Mouse (Mus musculus) fibroblast of lung, adult 2 months (primary cell): ENCODE measurements at regions not wholly inside any gene's neighbourhood (a gene's known extent, or its start where the extent isn't known, plus 50 kb on each side); places are given as distances from the start of the nearest gene placed in this dataset.

Source experiments
- DNase-seq: peaks from one replicate; pipeline ENCODE4 v3.0.0-alpha.2; 2011; ENCODE audit warnings: low read depth

GRCm38 (mm10) chr9:120723026-120723425 is 151.8 kb downstream of the Rpl14 start:
- no peak for DNase-seq

GRCm38 (mm10) chr9:120731952-120732622 is 160.8 kb downstream of the Rpl14 start:
- DNase-seq: no peak

GRCm38 (mm10) chr9:120732650-120733293 is 161.5 kb downstream of the Rpl14 start:
- DNase-seq: no peak

- no peak for DNase-seq
These were observed 162.6 kb downstream of the Rpl14 start for GRCm38 (mm10) chr9:120733681-120734465.

GRCm38 (mm10) chr9:120735217-120735616 is 164.0 kb downstream of the Rpl14 start:
- DNase-seq: no peak

GRCm38 (mm10) chr9:120737956-120738355 is 166.7 kb downstream of the Rpl14 start:
- DNase-seq: peak; percentile 61

GRCm38 (mm10) chr9:120739199-120739952 is 168.1 kb downstream of the Rpl14 start:
- DNase-seq: peak; percentile 99

DNA sequence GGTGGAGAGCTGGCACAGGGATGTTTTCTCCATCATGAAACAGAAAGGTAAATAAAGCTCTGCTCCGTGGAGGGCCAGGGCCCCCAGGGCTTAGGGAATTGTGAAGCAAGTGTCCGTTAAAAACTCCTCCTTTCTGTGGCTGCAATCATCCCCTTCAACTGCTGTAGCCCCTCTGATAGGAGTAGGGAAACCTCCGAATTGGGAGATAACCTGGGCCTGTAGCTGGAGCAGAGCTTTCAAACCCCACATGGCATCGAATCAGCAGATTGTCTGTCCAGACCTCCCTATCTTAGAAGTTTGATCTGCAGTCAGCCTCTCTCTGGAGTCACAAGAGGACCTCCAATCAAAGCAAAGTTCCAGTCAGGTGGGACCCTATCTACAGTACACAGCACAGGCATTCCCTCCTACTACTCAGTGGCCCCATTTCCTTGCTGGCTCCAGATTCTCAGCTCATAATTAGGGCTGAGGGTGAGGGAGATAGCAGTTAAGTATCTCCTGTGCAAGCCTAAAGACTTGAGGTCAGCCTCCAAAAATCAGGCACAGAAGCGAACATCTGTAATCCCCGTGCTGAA is 168.8 kb downstream of the Rpl14 start:
- DNase-seq: no peak

DNA sequence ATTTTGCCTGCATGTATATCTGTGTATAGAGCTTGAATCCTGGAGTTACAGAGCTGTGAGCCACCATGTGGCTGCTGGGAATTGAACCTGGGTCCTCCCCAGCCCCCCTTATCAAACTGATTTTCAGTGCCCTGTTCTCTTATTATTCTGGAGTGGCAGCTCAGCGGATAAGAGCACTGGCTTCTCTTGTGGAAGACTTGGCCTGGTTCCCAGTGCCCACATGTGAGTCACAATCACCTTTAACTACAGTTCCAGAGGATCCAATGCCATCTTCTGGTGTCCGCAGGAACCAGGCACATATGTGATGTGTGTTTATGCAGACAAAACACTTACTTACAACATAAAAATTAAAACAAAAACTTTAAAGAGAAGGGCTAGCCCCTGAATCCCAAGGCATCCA is 170.3 kb downstream of the Rpl14 start:
- no peak for DNase-seq

- no peak for DNase-seq
These were observed 172.2 kb downstream of the Rpl14 start for GRCm38 (mm10) chr9:120743455-120743854.

DNA sequence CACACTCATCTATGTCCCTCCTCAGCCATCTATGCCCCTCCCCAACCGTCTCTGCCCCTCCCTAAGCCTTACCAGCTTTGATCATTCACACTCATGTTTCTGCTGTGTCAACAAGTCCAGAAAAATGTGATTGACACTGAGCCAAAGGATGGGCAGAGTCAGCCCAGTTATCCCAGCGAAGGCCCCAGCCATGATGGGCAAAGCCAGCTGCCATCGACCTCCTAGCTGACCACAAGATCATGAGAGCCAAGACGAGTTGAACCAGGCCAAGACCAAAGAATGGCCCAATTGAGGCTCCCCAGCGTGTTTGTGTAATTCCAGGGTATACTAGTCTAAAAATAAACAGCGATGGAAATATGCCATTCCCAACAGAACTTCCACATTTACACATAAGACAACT is 174.4 kb downstream of the Rpl14 start:
- no peak for DNase-seq

DNA sequence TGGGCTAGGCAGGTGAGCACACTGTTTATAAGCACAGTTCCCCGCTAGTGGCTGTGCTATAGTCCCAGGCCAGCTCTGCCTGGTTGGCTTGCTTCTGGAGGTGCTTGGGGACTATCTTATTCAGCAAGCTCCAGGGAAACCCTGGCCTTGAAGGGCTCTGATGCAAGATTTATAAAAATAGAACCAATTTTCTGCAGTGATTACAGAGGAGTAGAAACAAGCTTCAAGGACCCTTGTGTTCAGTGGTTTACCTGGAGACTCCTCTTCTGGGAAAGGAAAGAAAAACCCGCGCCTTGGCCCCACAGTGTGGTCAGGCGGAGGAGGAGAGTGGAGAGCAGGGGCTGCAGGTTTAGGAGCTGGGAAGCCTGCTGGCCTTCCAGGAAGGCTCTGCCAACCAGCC is 178.2 kb upstream of the Ctnnb1 start:
- no peak for DNase-seq

DNA sequence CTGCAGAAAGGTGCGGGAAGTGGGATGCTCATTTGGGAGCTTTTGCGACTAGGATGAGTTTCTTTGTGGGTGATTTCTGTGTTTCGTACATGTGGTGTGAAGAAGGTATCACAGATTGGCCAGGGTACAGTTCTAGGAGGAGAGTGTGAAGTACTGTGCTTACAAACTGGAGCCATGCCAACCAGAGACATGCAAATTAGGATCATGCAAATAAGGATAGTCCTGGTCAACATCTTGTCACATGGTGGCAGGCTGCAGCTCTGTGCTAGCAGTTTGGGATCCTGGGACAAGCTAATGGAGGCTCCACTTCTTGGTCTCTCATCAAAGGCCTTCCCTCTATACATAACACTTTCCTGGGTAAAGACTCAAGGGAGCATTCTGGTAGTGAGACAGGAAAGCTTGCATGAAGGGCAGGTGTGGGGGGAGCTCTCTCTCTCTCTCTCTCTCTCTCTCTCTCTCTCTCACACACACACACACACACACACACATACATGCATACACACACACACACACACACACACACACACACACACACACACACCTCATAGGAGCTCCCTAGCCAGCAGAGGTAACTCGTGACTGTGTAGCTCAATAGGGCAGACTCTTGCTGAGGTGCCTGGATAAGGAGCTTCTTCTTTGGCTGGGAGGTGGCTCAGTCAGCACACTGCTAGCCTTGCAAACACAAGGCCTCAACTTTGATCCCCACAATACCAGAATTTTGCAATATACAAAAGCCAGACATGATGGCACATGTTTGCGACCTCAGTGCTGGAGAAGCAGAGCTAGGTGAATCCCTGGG is 177.1 kb upstream of the Ctnnb1 start:
- no peak for DNase-seq

DNA sequence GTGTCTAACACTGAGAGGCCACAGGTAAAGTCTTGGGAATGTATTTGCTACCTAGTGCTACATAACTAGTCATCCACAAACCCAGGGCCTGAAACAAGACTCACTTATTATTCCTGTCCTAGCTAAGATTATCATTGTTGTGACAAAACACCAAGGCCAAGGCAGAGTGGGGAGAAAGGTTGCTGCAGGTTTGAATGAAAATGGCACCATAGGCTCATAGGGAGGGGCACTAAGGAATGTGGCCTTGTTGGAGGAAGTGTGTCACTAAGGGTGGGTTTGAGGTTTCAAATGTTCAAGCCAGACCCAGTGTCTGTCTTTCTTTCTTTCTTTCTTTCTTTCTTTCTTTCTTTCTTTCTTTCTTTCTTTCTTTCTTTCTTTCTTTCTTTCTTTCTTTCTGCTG is 174.9 kb upstream of the Ctnnb1 start:
- DNase-seq: no peak

- no peak for DNase-seq
These were observed 173.5 kb upstream of the Ctnnb1 start for GRCm38 (mm10) chr9:120755486-120755885.

DNA sequence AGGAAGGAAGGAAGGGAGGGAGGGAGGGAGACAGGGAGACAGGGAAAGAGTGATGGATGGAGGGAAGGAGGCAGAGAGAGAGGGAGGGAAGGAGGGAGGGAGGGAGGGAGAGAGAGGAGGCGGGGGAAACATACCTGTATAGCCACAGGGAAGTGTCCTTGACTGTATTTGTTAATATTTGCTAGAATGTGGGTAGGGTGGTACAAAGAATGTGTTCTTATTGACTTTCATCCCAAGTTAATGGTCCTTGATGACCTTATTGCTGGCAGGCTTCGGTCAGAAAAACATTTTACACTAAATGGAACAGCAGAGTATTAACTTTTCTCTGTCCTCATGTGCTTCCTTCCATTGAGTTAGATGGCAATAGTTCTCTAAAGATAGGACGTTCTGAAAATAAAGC is 171.0 kb upstream of the Ctnnb1 start:
- DNase-seq: no peak

GRCm38 (mm10) chr9:120758632-120759031 is 170.4 kb upstream of the Ctnnb1 start:
- DNase-seq: no peak

DNA sequence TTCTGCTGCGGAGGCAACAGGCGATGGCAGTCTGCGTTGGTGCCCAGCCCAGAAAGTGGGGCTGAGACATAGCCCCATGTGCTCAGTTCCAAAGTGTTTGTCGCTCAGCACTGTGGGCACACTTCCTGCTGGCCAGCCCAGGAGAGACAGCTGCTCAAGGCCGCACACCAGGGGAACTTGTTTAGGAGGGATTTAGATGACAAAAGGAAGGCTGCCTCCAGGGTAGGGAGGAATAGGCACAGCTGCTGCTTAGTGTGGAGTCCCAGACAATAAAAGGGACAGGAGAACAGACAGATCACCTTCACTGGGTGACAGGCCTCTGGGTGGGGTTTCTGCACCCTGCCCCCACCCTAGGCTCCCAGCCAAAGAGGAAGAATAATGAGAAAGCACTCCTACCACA is 169.2 kb upstream of the Ctnnb1 start:
- no peak for DNase-seq

- no peak for DNase-seq
These were observed 165.2 kb upstream of the Ctnnb1 start for GRCm38 (mm10) chr9:120763802-120764201.

DNA sequence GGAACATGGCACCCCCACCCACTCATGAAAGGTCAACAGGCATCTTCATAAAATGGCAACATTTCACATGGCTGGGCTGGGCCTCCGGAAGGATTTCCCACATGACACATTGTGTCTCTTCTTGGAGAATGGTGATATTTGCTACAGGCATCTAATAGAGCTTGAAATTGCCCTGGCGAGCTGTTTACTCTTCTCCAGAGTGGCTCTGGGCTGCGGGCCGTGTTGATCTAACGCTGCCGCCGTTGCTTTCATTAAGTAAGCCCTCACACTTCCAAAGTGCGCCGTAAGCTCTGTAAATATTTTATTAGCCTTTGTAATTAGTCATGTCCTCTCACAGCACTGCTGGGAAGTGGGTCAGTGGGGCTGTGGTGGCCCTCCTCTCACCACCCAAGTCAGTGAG is 164.4 kb upstream of the Ctnnb1 start:
- DNase-seq: no peak

DNA sequence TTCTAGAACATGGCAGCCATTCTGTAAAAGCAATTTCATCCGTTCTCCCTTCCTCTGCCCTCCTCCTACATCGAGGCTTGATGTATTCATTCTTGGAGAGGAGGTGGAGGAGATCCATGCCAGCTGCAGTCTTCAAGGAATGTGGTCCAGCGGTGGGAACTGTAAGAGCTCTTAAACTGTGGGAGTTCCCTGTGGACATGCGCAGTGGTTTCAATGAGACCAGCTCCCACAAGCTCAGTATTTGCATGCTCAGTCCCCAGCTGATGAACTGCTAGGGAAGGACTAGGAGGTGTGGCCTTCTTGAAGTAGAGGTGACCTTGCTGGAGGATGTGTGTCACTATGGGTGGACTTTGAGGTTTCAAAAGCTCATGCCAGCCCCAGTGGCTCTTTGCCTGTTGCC is 163.7 kb upstream of the Ctnnb1 start:
- DNase-seq: no peak
